Mouse (Mus musculus) embryonic fibroblast, embryonic 13.5 days (primary cell): ENCODE results near the gene Myrfl.

Experiments
- CTCF ChIP-seq: IDR thresholded peaks from 2 replicates; pipeline ENCODE4 v1.5.1; 2011; ENCODE audit warnings: mild to moderate bottlenecking, control low read depth, low read length, moderate library complexity, borderline replicate concordance; ENCODE audit not compliant: insufficient read depth
- POLR2A ChIP-seq: IDR thresholded peaks from 2 replicates; pipeline ENCODE4 v1.6.1; 2011; ENCODE audit warnings: low read depth, mild to moderate bottlenecking, control low read depth, low read length, moderate library complexity

DNA sequence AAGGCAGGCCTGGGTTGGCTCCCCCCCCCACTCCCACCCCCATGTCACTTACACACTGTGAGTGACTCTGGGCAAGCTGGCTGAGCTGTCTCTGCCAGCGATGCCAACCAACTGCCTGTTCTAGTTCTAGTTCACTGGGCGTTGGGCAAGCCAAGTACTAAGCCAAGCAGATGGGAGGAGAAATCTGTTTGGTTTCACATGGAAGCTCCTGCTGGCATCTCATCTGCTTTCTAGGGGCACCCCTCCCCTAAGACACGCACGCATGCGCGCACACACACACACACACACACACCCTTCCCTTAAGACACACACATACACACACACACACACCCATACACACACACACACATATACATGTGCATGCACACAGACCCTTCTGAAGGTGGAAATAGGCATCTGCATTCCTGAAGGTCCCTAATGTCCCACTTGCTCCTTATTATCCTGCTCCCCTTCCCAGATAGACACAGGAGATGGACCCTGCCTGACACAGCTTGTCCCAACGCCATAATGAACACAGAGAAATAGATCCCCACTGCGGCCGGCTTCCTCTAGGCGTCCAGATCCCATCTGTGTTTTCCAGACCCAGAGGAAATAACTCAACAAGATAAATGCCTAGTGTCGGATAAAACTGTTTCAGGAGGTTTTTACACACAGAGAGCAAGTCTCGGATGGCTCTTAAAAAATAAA, 25.2 kb downstream of the Myrfl start:
- TF ChIP-seq CTCF (no peak), POLR2A (no peak)
